Mouse (Mus musculus) lung, adult 18-20 months (tissue): ENCODE results near the gene Pdia3.
"Not testable (repeated sequence)": the region's sequence is repeated elsewhere in the genome, so short reads cannot be mapped to it uniquely, and the experiment has no call there.

Experiments
- DNase-seq, 2 experiments: peaks; one replicate each; pipeline ENCODE4 v3.0.0; 2022; ENCODE audit warnings: mixed read lengths in 2 of 2

Gene Pdia3

GRCm38 (mm10) chr2:121413387-121414042 is at the start of gene Pdia3, which contains the start of gene Catsper2:
Gene Pdia3, plus strand, starts transcription at chr2:121413775.
Gene Catsper2, minus strand, starts transcription at chr2:121413792.
- peak; percentile 96 to 97 for DNase-seq

DNA sequence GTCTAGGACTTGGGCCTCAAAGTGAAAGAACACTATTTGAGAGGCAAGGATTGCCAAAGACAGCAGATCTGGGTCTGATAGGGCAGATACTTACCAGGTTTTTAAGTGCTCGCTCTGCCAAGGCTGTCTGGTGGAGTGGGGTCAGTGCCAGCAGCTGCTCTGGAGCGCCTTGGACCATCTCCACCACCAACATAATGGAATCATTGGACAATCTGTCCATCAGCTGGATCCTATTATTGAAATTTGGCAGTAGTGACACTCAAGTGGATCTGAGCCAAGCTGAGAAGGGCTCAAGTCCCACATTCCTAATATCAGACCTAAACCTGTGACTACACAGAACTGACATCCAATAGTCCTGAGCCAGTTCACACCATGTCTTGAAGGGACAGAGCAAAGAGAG is 44.7 kb upstream of the Pdia3 start:
- peak in 1 of 2 experiments; percentile 2 for DNase-seq

DNA sequence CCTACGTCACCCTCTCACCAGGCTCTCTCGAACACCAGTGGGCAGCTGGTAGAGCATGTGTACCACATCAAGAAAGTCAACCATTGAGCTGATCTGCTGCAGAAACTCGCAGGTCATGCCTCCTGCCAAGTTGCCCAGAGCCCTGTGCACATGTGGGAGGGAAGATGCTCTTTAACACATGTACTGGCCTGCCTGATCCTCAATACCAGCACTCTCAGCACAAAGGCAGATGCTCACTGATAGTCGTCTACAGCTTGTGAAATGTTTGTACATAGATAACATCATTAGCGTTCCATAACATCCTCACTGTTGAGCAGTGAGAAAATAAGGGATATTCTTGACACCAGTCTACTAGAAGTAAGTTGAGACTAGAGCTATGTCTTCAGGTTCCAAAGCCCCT is 42.7 kb upstream of the Pdia3 start:
- no peak for DNase-seq

- no peak for DNase-seq
Observed at GRCm38 (mm10) chr2:121372266-121372665, 41.3 kb upstream of the Pdia3 start.

- DNase-seq: no peak
Observed at GRCm38 (mm10) chr2:121374766-121375165, 38.8 kb upstream of the Pdia3 start.

GRCm38 (mm10) chr2:121386961-121387575 is 26.5 kb upstream of the Pdia3 start, which contains the start of gene Strc:
Gene Strc, minus strand, starts transcription at chr2:121387168.
- DNase-seq: not testable (repeated sequence)

- DNase-seq: peak; percentile 63 to 75
Observed at GRCm38 (mm10) chr2:121396624-121397023, 17.0 kb upstream of the Pdia3 start.

DNA sequence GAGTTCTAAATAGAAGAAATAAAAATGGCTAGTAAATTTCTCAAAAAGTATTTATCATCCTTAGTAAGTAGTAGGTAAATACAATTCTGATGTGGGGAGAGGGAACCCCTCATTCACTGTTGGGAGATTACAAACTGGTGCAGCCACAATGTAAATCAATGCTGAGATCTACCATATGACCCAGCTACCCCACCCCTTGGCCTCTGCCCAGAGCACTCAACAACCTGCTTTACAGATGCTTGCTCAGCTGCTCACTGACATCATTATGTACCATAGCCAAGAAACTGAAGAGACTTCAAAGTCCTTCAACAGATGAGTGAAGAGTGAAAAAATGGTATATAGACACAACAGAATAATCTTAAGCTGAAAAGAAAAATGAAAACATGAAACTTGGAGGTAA is 10.3 kb upstream of the Pdia3 start:
- DNase-seq: no peak

GRCm38 (mm10) chr2:121408160-121408559 is 5.4 kb upstream of the Pdia3 start:
- DNase-seq: peak; percentile 34 to 56

GRCm38 (mm10) chr2:121412843-121413386 is 660 bp upstream of the Pdia3 start:
- DNase-seq: no peak

DNA sequence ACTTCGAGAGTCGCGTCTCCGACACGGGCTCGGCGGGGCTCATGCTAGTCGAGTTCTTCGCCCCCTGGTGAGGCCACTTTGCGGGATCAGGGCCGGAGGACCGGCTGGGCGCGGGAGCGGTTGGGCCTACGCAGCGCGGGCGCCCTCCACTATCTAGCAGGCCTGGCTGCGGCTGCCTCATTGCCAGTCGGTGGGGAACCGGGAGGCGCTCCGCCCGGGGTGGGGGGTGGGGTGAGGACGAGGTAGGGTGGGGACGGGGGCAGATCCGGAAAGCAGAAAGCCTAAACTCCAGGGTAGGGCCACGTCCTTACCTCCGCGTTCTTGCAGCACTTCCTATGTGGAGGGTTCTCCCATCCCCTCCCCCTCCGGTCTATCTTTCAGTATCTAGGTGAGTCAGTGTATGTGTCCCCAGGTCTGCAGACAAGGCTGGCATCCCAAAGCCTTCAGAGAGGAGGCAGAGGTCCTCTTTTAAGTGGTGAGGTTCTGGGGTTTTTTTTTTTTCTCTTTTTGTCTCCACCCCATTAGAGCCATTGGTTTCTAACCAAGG is 637 bp downstream of the Pdia3 start:
- peak; percentile 48 to 53 for DNase-seq

GRCm38 (mm10) chr2:121415103-121415502 is 1.5 kb downstream of the Pdia3 start:
- DNase-seq: no peak

- no peak for DNase-seq
Observed at GRCm38 (mm10) chr2:121415591-121415990, 2.0 kb downstream of the Pdia3 start.

GRCm38 (mm10) chr2:121416356-121416755 is 2.8 kb downstream of the Pdia3 start:
- no peak for DNase-seq

- DNase-seq: no peak
Observed at GRCm38 (mm10) chr2:121418476-121418875, 4.9 kb downstream of the Pdia3 start.

- no peak for DNase-seq
Observed at GRCm38 (mm10) chr2:121423166-121423565, 9.6 kb downstream of the Pdia3 start.

GRCm38 (mm10) chr2:121425890-121426289 is 12.3 kb downstream of the Pdia3 start:
- no peak for DNase-seq

- DNase-seq: no peak
Observed at GRCm38 (mm10) chr2:121434854-121435253, 21.3 kb downstream of the Pdia3 start.

- DNase-seq: no peak
Observed at GRCm38 (mm10) chr2:121439746-121440145, 26.2 kb downstream of the Pdia3 start.

- no peak for DNase-seq
Observed at GRCm38 (mm10) chr2:121440834-121441605, 27.4 kb downstream of the Pdia3 start.

- no peak for DNase-seq
Observed at GRCm38 (mm10) chr2:121441800-121442199, 28.2 kb downstream of the Pdia3 start.

GRCm38 (mm10) chr2:121442259-121443067 is 28.9 kb downstream of the Pdia3 start:
- peak; percentile 81 to 86 for DNase-seq
